10 mouse cellular contexts compared by ENCODE assay signal in the genomic region with DNA sequence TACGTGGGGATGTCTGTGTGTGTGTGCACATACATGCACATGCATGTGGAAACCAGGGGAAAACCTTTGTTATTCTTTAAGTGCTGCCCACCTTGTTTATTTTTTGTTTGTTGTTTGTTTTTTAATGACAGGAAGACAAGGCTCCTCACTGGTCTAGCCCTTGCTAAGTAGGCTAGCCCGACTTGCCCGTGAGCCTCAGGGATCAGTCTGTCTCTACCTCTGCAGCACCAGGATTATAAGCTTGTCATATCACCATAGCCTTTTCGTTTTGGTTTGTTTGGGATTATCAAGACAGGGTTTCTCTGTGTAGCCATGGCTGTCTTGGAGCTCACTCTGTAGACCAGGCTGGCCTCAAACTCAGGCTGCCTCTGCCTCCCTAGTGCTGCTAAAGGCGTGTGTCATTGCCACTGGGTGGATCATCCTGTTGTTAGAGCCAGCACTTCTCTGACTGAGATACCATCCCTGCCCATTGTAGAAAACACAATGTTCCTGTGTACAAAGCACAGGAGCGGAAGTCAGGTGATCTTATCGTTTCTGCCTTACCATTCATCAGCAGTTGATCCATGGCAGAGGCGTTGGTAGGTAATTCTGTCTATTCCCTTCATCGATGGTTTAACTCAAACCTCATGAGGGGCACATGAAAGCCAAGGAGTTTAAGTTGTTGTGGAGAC. TPM values are rescaled to one million over a fixed set of nuclear protein-coding genes. Genes with fewer than 3 reads are reported as not detected.
DNase-seq lines count a peak whose midpoint lies in the region; ATAC-seq and TF ChIP-seq lines count a peak whose summit lies in the region.
"Had no signal": no experiment of that assay in that cellular context is flagged by ENCODE, and none has a peak within 500 bp of the region (broad histone marks: within the 10 kb centered on the region; RNA-seq: fewer than 3 reads in every experiment).

No protein-coding gene starts in this region.

- no peaks in the 10 kb centered on the region for H3K36me3 ChIP-seq in heart, embryonic 11.5 days (ENCODE audit: control insufficient read depth, insufficient read depth, low read length)
- H3K36me3 ChIP-seq in CH12.LX (replicated peaks in 1 of 2; ENCODE audit: control insufficient read depth in 1 of 2, insufficient read depth in 1 of 2, low read length in 1 of 2), result no peaks in the 10 kb centered on the region
- no peaks in the 10 kb centered on the region for H3K36me3 ChIP-seq in hindbrain, embryonic 13.5 days
- no peaks in the 10 kb centered on the region for H3K36me3 ChIP-seq in liver, postnatal 0 days (replicated peaks; ENCODE audit: insufficient read depth, low read length)
- H3K36me3 ChIP-seq in thymus, adult 2 months (ENCODE audit: control insufficient read depth, insufficient read depth, low read length), result no peaks in the 10 kb centered on the region

- no peaks in the 10 kb centered on the region for H3K79me2 ChIP-seq in CH12.LX (replicated peaks; ENCODE audit: control insufficient read depth, extremely low read depth, insufficient read depth, poor library complexity, severe bottlenecking)

- H3K4me1 ChIP-seq in heart, embryonic 11.5 days (ENCODE audit: control insufficient read depth, insufficient read depth, low read length), result no peaks in the 10 kb centered on the region; the same call in 1 of the 2 replicates
- H3K4me1 ChIP-seq in CH12.LX (ENCODE audit: control insufficient read depth in 1 of 2, insufficient read depth in 2 of 2), result peaks cover 3 to 20% of the 10 kb centered on the region in 2 experiments; a peak in 3 of 4 replicates
- H3K4me1 ChIP-seq in hindbrain, embryonic 13.5 days (replicated peaks), result peaks cover 8% of the 10 kb centered on the region
- peaks cover 33% of the 10 kb centered on the region for H3K4me1 ChIP-seq in liver, postnatal 0 days (ENCODE audit: insufficient read depth)
- H3K4me1 ChIP-seq in thymus, adult 2 months (replicated peaks; ENCODE audit: control insufficient read depth, insufficient read depth, low read length), result peaks cover 15% of the 10 kb centered on the region

- H3K27ac ChIP-seq in heart, embryonic 11.5 days (ENCODE audit: low read depth, low read length), result peak overlapping the region; percentile 70
- no peak overlapping the region for H3K27ac ChIP-seq in CH12.LX (ENCODE audit: insufficient read depth, low read depth)
- H3K27ac ChIP-seq in hindbrain, embryonic 13.5 days, result no peak overlapping the region
- H3K27ac ChIP-seq in liver, postnatal 0 days (ENCODE audit: low read depth), result peak overlapping the region; percentile 52
- H3K27ac ChIP-seq in thymus, adult 2 months (ENCODE audit: control insufficient read depth, insufficient read depth, low read length), result no peak overlapping the region

- in situ Hi-C loops in CH12.LX (cut with MboI; ENCODE audit: low pct_ligation_motif_present, low pct_unique_long_range_greater_than_20kb, low sequenced_read_pairs), result no loop called here

- TF ChIP-seq RAD21 in CH12.LX (IDR thresholded peaks at IDR 0.05; ENCODE audit: low read depth, low read length), result no peak

- no peak for TF ChIP-seq POLR2A in CH12.LX (IDR thresholded peaks at IDR 0.05; ENCODE audit: low read depth, low read length)
- no peak for TF ChIP-seq POLR2A in thymus, adult 2 months (IDR thresholded peaks at IDR 0.05; ENCODE audit: control insufficient read depth, extremely low read depth, insufficient read depth, low read length, poor library complexity)

- no peak for TF ChIP-seq EP300 in CH12.LX (IDR thresholded peaks at IDR 0.05; ENCODE audit: low read length)
- TF ChIP-seq EP300 in liver, postnatal 0 days (IDR thresholded peaks at IDR 0.05; ENCODE audit: low read depth), result no peak

- no peak overlapping the region for H3K4me3 ChIP-seq in heart, embryonic 11.5 days (ENCODE audit: low read depth, low read length)
- H3K4me3 ChIP-seq in CH12.LX (replicated peaks in 1 of 3; ENCODE audit: low read depth in 2 of 3, low read length in 2 of 3, poor library complexity in 1 of 3), result no peak overlapping the region
- H3K4me3 ChIP-seq in hindbrain, embryonic 13.5 days, result no peak overlapping the region
- H3K4me3 ChIP-seq in liver, postnatal 0 days (ENCODE audit: low read depth, low read length), result no peak overlapping the region
- no peak overlapping the region for H3K4me3 ChIP-seq in thymus, adult 2 months (ENCODE audit: control insufficient read depth, insufficient read depth, low read length)

- 84% methylated on average over 9 of the region's 9 CpGs for WGBS in heart, embryonic 11.5 days (ENCODE audit: insufficient replicate concordance)
- 90% methylated on average over 9 of the region's 9 CpGs for WGBS in hindbrain, embryonic 13.5 days
- WGBS in liver, postnatal 0 days (ENCODE audit: insufficient replicate concordance), result 75% methylated on average over 9 of the region's 9 CpGs
- WGBS in thymus, adult 2 months, result 89% methylated on average over 9 of the region's 9 CpGs

- H3K27me3 ChIP-seq in heart, embryonic 11.5 days (ENCODE audit: control insufficient read depth, insufficient read depth, low read length), result no peaks in the 10 kb centered on the region
- no peaks in the 10 kb centered on the region for H3K27me3 ChIP-seq in CH12.LX (replicated peaks)
- H3K27me3 ChIP-seq in hindbrain, embryonic 13.5 days, result no peaks in the 10 kb centered on the region
- no peaks in the 10 kb centered on the region for H3K27me3 ChIP-seq in liver, postnatal 0 days (ENCODE audit: insufficient read depth, low read length)
- no peaks in the 10 kb centered on the region for H3K27me3 ChIP-seq in thymus, adult 2 months (ENCODE audit: control insufficient read depth, insufficient read depth, low read length)

- peak; percentile 54; the same call in 1 of the 2 replicates for ATAC-seq in heart, embryonic 11.5 days (replicated peaks; ENCODE audit: insufficient number of reproducible peaks, low FRiP score, low TSS enrichment)
- peak; percentile 58 for ATAC-seq in hindbrain, embryonic 13.5 days (ENCODE audit: low FRiP score)
- no peak; the same call in 1 of the 2 replicates for ATAC-seq in liver, postnatal 0 days

- no peaks in the 10 kb centered on the region for H3K9me3 ChIP-seq in heart, embryonic 11.5 days (replicated peaks; ENCODE audit: control insufficient read depth, low read length)
- no peaks in the 10 kb centered on the region for H3K9me3 ChIP-seq in CH12.LX (replicated peaks; ENCODE audit: low read length)
- H3K9me3 ChIP-seq in hindbrain, embryonic 13.5 days, result no peaks in the 10 kb centered on the region
- no peaks in the 10 kb centered on the region for H3K9me3 ChIP-seq in liver, postnatal 0 days (ENCODE audit: low read length)

- no peak for TF ChIP-seq CTCF in CH12.LX (conservative IDR thresholded peaks at IDR 0.05 in 1 of 2, IDR thresholded peaks at IDR 0.05 in 1 of 2; ENCODE audit: low read depth in 2 of 2, low read length in 2 of 2)
- TF ChIP-seq CTCF in liver, postnatal 0 days (IDR thresholded peaks at IDR 0.05; ENCODE audit: low read depth), result no peak
- no peak for TF ChIP-seq CTCF in thymus, adult 2 months (IDR thresholded peaks at IDR 0.05; ENCODE audit: borderline replicate concordance, control insufficient read depth, extremely low read depth, insufficient read depth, low read length, poor library complexity)

- dilution Hi-C loops in CH12.LX (cut with MboI; ENCODE audit: extremely low pct_ligation_motif_present, extremely low pct_unique_long_range_greater_than_20kb, low sequenced_read_pairs), result loop anchor here (25.0 kb wide), 1 partner anchor 145 kb away; no protein-coding TSS in a partner anchor

- 0 out of 2 replicates have a peak overlapping the region, but pooled peaks have one; percentile 28 for H3K9ac ChIP-seq in heart, embryonic 11.5 days (ENCODE audit: low read depth, low read length)
- H3K9ac ChIP-seq in CH12.LX (ENCODE audit: insufficient read depth, low read depth), result no peak overlapping the region
- no peak overlapping the region for H3K9ac ChIP-seq in hindbrain, embryonic 13.5 days
- no peak overlapping the region for H3K9ac ChIP-seq in liver, postnatal 0 days (replicated peaks)

- H3K4me2 ChIP-seq in heart, embryonic 11.5 days, result no peak overlapping the region
- H3K4me2 ChIP-seq in CH12.LX (ENCODE audit: insufficient read depth, low read depth, poor library complexity, severe bottlenecking), result no peak overlapping the region
- no peak overlapping the region for H3K4me2 ChIP-seq in hindbrain, embryonic 13.5 days
- H3K4me2 ChIP-seq in liver, postnatal 0 days (ENCODE audit: low read depth, low read length), result no peak overlapping the region

- DNase-seq in heart, adult 9 months (ENCODE audit: low spot score in 2 of 2), result no peak
- no peak for DNase-seq in CH12.LX (ENCODE audit: extremely low read depth)
- DNase-seq in liver, postnatal 0 days, result no peak
- no peak for DNase-seq in adrenal gland, adult 2 months
- no peak for DNase-seq in layer of hippocampus, postnatal 10 days (ENCODE audit: low spot score in 2 of 2)
- DNase-seq in thymus, adult 2 months, result no peak

TF ChIP-seq in CH12.LX, 34 proteins besides CTCF, POLR2A, EP300 and RAD21:
- TF ChIP-seq MAX (IDR thresholded peaks at IDR 0.05; ENCODE audit: low read length), result 0 out of 2 replicates have a peak, but pooled peaks have one; percentile 17
- no peak for TF ChIP-seq USF2 (conservative IDR thresholded peaks at IDR 0.05; ENCODE audit: low read depth, low read length)
- 0 out of 2 replicates have a peak, but pooled peaks have one; percentile 22 for TF ChIP-seq NELFE (IDR thresholded peaks at IDR 0.05; ENCODE audit: low read depth, low read length)

RNA-seq across cellular contexts. Expression of a gene that starts 37.1 kb away (rescaled TPM):
- polyA plus RNA-seq in heart, embryonic 11.5 days (2014; fragmentation: Nextera tagmentation; extraction: Ambion mirVana), result 1.4 and 2.7 TPM in 2 replicates
- total RNA-seq in CH12.LX (2012; rRNA removed) (0.13 TPM in 2 replicates), CH12.LX (2014; rRNA removed) (not detected in 2 replicates)
- polyA plus RNA-seq in CH12.LX (2012; ENCODE audit: insufficient read length, low read depth), result 0.27 TPM in 1 of 2 replicates, not detected in the other
- polyA plus RNA-seq in hindbrain, embryonic 13.5 days (2015; fragmentation: Nextera tagmentation; extraction: Ambion mirVana), result 0.17 and 0.21 TPM in 2 replicates
- 0.40 and 0.66 TPM in 2 replicates for polyA plus RNA-seq in liver, postnatal 0 days (2015; fragmentation: Nextera tagmentation; extraction: Ambion mirVana)
- not detected for total RNA-seq in adrenal gland, adult 2 months (2021)
- polyA plus RNA-seq in adrenal gland, adult 2 months (2012; rRNA removed), result not detected in 2 replicates
- not detected for total RNA-seq in layer of hippocampus, postnatal 10 days (2021)
- not detected in 2 replicates for polyA plus RNA-seq in thymus, adult 2 months (2012; rRNA removed)
- total RNA-seq: gastrocnemius, postnatal 14 days; layer of hippocampus, postnatal 14 days had no signal

Comparison
In these comparisons a context has a peak if more than half of its experiments do, and no peak if none do; other contexts are left out.
1. H3K27ac ChIP-seq: peak in heart, embryonic 11.5 days (single experiment) and liver, postnatal 0 days (single experiment); none in CH12.LX (single experiment), hindbrain, embryonic 13.5 days (single experiment) and thymus, adult 2 months (single experiment).